27 mouse cellular contexts compared by ENCODE assay signal in the genomic region with DNA sequence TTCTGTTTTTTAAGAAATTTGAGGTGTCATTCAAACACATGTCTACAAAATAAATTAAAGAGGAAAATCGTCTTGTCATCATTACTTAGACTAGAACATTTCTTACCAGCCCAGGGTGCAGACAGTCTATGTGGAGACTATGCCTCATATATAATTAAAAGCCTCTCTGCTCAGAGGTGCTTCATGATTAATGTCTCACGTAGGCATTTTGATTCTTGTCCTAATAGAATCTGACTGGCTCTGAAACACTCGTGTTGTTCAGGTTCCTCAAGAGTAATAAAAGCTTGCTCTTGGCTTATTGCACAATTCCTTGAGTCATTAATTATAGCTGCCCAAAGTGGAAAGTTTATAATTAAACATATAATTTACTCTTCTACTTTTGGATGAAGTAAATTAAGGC.
A peak's percentile ranks its signal among the peaks of the same experiment; 100 is the strongest.
DNase-seq lines count a peak whose midpoint lies in the region; ATAC-seq lines count a peak whose summit lies in the region.
"Had no signal": no experiment of that assay in that cellular context is flagged by ENCODE, and none has a peak within 500 bp of the region (broad histone marks: within the 10 kb centered on the region; RNA-seq: fewer than 3 reads in every experiment).

No protein-coding gene starts in this region.

- no peak overlapping the region for H3K4me3 ChIP-seq in hindbrain, embryonic 14.5 days (replicated peaks; ENCODE audit: low read length)
- no peak overlapping the region for H3K4me3 ChIP-seq in hindbrain, embryonic 10.5 days
- no peak overlapping the region for H3K4me3 ChIP-seq in midbrain, embryonic 16.5 days (ENCODE audit: low read depth, low read length)
- no peak overlapping the region for H3K4me3 ChIP-seq in midbrain, embryonic 13.5 days (replicated peaks)
- H3K4me3 ChIP-seq in hindbrain, embryonic 16.5 days (ENCODE audit: low read length) = no peak overlapping the region
- H3K4me3 ChIP-seq: embryonic facial prominence, embryonic 12.5 days; embryonic facial prominence, embryonic 15.5 days; gastrocnemius, adult 2 months; heart, embryonic 12.5 days; heart, embryonic 15.5 days had no signal

- H3K27ac ChIP-seq in hindbrain, embryonic 14.5 days = no peak overlapping the region
- H3K27ac ChIP-seq in hindbrain, embryonic 10.5 days = no peak overlapping the region
- no peak overlapping the region for H3K27ac ChIP-seq in midbrain, embryonic 16.5 days (ENCODE audit: low read length)
- H3K27ac ChIP-seq in midbrain, embryonic 13.5 days = no peak overlapping the region
- H3K27ac ChIP-seq in hindbrain, embryonic 16.5 days (ENCODE audit: low read depth, low read length) = no peak overlapping the region
- H3K27ac ChIP-seq: embryonic facial prominence, embryonic 12.5 days; embryonic facial prominence, embryonic 15.5 days; gastrocnemius, adult 2 months; heart, embryonic 15.5 days had no signal

- no peak overlapping the region for H3K9ac ChIP-seq in hindbrain, embryonic 14.5 days
- H3K9ac ChIP-seq in midbrain, embryonic 16.5 days (ENCODE audit: low read depth, low read length) = no peak overlapping the region
- H3K9ac ChIP-seq in midbrain, embryonic 13.5 days (replicated peaks) = no peak overlapping the region
- no peak overlapping the region for H3K9ac ChIP-seq in hindbrain, embryonic 16.5 days (ENCODE audit: low read depth, low read length)
- H3K9ac ChIP-seq: embryonic facial prominence, embryonic 12.5 days; embryonic facial prominence, embryonic 15.5 days; forebrain, postnatal 0 days; heart, embryonic 12.5 days; heart, embryonic 15.5 days had no signal

- no peak overlapping the region for H3K4me2 ChIP-seq in hindbrain, embryonic 14.5 days (replicated peaks)
- no peak overlapping the region for H3K4me2 ChIP-seq in midbrain, embryonic 16.5 days (ENCODE audit: low read length)
- no peak overlapping the region for H3K4me2 ChIP-seq in midbrain, embryonic 13.5 days (replicated peaks)
- H3K4me2 ChIP-seq in hindbrain, embryonic 16.5 days (ENCODE audit: low read length) = no peak overlapping the region
- H3K4me2 ChIP-seq: embryonic facial prominence, embryonic 12.5 days; embryonic facial prominence, embryonic 15.5 days; heart, embryonic 12.5 days; heart, embryonic 15.5 days had no signal

- no peaks in the 10 kb centered on the region for H3K36me3 ChIP-seq in hindbrain, embryonic 14.5 days (replicated peaks; ENCODE audit: control insufficient read depth, insufficient read depth)
- no peaks in the 10 kb centered on the region for H3K36me3 ChIP-seq in hindbrain, embryonic 10.5 days
- H3K36me3 ChIP-seq in midbrain, embryonic 16.5 days (ENCODE audit: control insufficient read depth, insufficient read depth, low read length) = no peaks in the 10 kb centered on the region
- no peaks in the 10 kb centered on the region for H3K36me3 ChIP-seq in midbrain, embryonic 13.5 days
- no peaks in the 10 kb centered on the region for H3K36me3 ChIP-seq in hindbrain, embryonic 16.5 days (ENCODE audit: control insufficient read depth, insufficient read depth, low read length)
- H3K36me3 ChIP-seq: embryonic facial prominence, embryonic 12.5 days; embryonic facial prominence, embryonic 15.5 days; G1E; heart, embryonic 12.5 days; heart, embryonic 15.5 days had no signal

- DNase-seq in hindbrain, embryonic 14.5 days (ENCODE audit: low spot score) = no peak
- DNase-seq in hindbrain, embryonic 10.5 days (ENCODE audit: low spot score) = no peak
- DNase-seq in brain, adult 2 months (ENCODE audit: low read depth, low spot score) = peak; percentile 25
- DNase-seq in cerebellum, postnatal 14 days = no peak
- DNase-seq in heart, adult 11 months = no peak
- DNase-seq: adrenal gland, postnatal 10 days; adrenal gland, postnatal 36 days; B cell, adult 2 months; cerebellum, adult 11-12 months; cerebellum, adult 8-10 months; forebrain, postnatal 0 days; gastrocnemius, adult 2 months; gastrocnemius, postnatal 14 days; heart, postnatal 10 days; heart, postnatal 36 days had no signal

- H3K4me1 ChIP-seq in hindbrain, embryonic 14.5 days (replicated peaks; ENCODE audit: control insufficient read depth, insufficient read depth, low read length) = no peaks in the 10 kb centered on the region
- no peaks in the 10 kb centered on the region for H3K4me1 ChIP-seq in hindbrain, embryonic 10.5 days (replicated peaks)
- no peaks in the 10 kb centered on the region for H3K4me1 ChIP-seq in midbrain, embryonic 16.5 days (ENCODE audit: control insufficient read depth, insufficient read depth, low read length)
- no peaks in the 10 kb centered on the region for H3K4me1 ChIP-seq in midbrain, embryonic 13.5 days (replicated peaks)
- no peaks in the 10 kb centered on the region for H3K4me1 ChIP-seq in hindbrain, embryonic 16.5 days (ENCODE audit: control insufficient read depth, insufficient read depth, low read depth, low read length)
- H3K4me1 ChIP-seq: embryonic facial prominence, embryonic 12.5 days; embryonic facial prominence, embryonic 15.5 days; heart, embryonic 12.5 days; heart, embryonic 15.5 days had no signal

- H3K27me3 ChIP-seq in hindbrain, embryonic 14.5 days (ENCODE audit: control insufficient read depth, insufficient read depth, low read length) = no peaks in the 10 kb centered on the region
- no peaks in the 10 kb centered on the region for H3K27me3 ChIP-seq in hindbrain, embryonic 10.5 days (ENCODE audit: insufficient read depth, poor library complexity, severe bottlenecking)
- H3K27me3 ChIP-seq in midbrain, embryonic 16.5 days (ENCODE audit: control insufficient read depth, insufficient read depth, low read depth, low read length) = no peaks in the 10 kb centered on the region
- H3K27me3 ChIP-seq in midbrain, embryonic 13.5 days = no peaks in the 10 kb centered on the region
- no peaks in the 10 kb centered on the region; the same call in 1 of the 2 replicates for H3K27me3 ChIP-seq in hindbrain, embryonic 16.5 days (replicated peaks; ENCODE audit: control insufficient read depth, insufficient read depth, low read length)
- H3K27me3 ChIP-seq: CH12.LX; embryonic facial prominence, embryonic 12.5 days; embryonic facial prominence, embryonic 15.5 days; heart, embryonic 12.5 days; heart, embryonic 15.5 days; Patski had no signal

- peak; percentile 53; the same call in 1 of the 2 replicates for ATAC-seq in hindbrain, embryonic 14.5 days (ENCODE audit: low FRiP score)
- ATAC-seq in midbrain, embryonic 16.5 days = peak; percentile 64
- ATAC-seq in midbrain, embryonic 13.5 days = no peak
- peak; percentile 81 for ATAC-seq in hindbrain, embryonic 16.5 days
- ATAC-seq: forebrain, embryonic 14.5 days; forebrain, postnatal 0 days; intestine, postnatal 0 days; Patski had no signal

- 0 out of 2 replicates have a peak, but pooled peaks cover 6% of the 10 kb centered on the region for H3K9me3 ChIP-seq in hindbrain, embryonic 14.5 days (ENCODE audit: control insufficient read depth, low read length)
- no peaks in the 10 kb centered on the region for H3K9me3 ChIP-seq in hindbrain, embryonic 10.5 days
- no peaks in the 10 kb centered on the region for H3K9me3 ChIP-seq in midbrain, embryonic 16.5 days (replicated peaks; ENCODE audit: control insufficient read depth, low read length, poor library complexity, severe bottlenecking)
- H3K9me3 ChIP-seq in midbrain, embryonic 13.5 days = no peaks in the 10 kb centered on the region
- H3K9me3 ChIP-seq in hindbrain, embryonic 16.5 days (ENCODE audit: control insufficient read depth, low read length) = no peaks in the 10 kb centered on the region
- H3K9me3 ChIP-seq: embryonic facial prominence, embryonic 12.5 days; embryonic facial prominence, embryonic 15.5 days; heart, embryonic 12.5 days; heart, embryonic 15.5 days had no signal

- 55% methylated on average over 3 of the region's 3 CpGs for WGBS in hindbrain, embryonic 14.5 days
- WGBS in hindbrain, embryonic 10.5 days = 84% methylated on average over 3 of the region's 3 CpGs
- WGBS in midbrain, embryonic 16.5 days = 64% methylated on average over 3 of the region's 3 CpGs
- 72% methylated on average over 3 of the region's 3 CpGs for WGBS in midbrain, embryonic 13.5 days
- 60% methylated on average over 3 of the region's 3 CpGs for WGBS in hindbrain, embryonic 16.5 days
